Mouse (Mus musculus) stomach, embryonic 14.5 days (tissue): ENCODE measurements around the gene Trmt44. TPM values are rescaled to one million over a fixed set of nuclear protein-coding genes. Genes with fewer than 3 reads are reported as not detected.
A peak's percentile ranks its signal among the peaks of the same experiment; 100 is the strongest.

Experiments
- ATAC-seq: fragments of 200-750 bp; cut with Nextera tagmentation; 2 replicates; pipeline ENCODE4 v1.8.0; 2017; ENCODE audit warnings: low read depth, moderate TSS enrichment; ENCODE audit not compliant: insufficient number of reproducible peaks, insufficient read depth, low FRiP score
- H3K27ac ChIP-seq: fragments of 300-500 bp; sonication (generic); 2 replicates; pipeline ENCODE4 v1.5.1; 2014; ENCODE audit warnings: mild to moderate bottlenecking, low read length, moderate library complexity, mixed read lengths
- H3K27me3 ChIP-seq: fragments of 300-500 bp; sonication (generic); 2 replicates; pipeline ENCODE4 v1.6.1; 2014; ENCODE audit warnings: low read length, control low read depth, mixed read lengths; ENCODE audit not compliant: control insufficient read depth, insufficient read depth
- H3K36me3 ChIP-seq: fragments of 300-500 bp; sonication (generic); 2 replicates; pipeline ENCODE4 v1.6.1; 2014; ENCODE audit warnings: mild to moderate bottlenecking, control low read depth, low read length, moderate library complexity, mixed read lengths; ENCODE audit not compliant: control insufficient read depth, insufficient read depth
- H3K4me1 ChIP-seq: fragments of 300-500 bp; sonication (generic); 2 replicates; pipeline ENCODE4 v1.6.1; 2014; ENCODE audit warnings: low read length, control low read depth, mixed read lengths; ENCODE audit not compliant: control insufficient read depth, insufficient read depth
- H3K4me2 ChIP-seq: fragments of 300-500 bp; sonication (generic); replicated peaks from 2 replicates; pipeline ENCODE4 v1.6.1; 2014; ENCODE audit warnings: low read depth, low read length, control low read depth
- H3K4me3 ChIP-seq: fragments of 300-500 bp; sonication (generic); 2 replicates; pipeline ENCODE4 v1.5.1; 2014; ENCODE audit warnings: low read depth, low read length, control low read depth
- H3K9ac ChIP-seq: fragments of 300-500 bp; sonication (generic); replicated peaks from 2 replicates; pipeline ENCODE4 v1.6.1; 2014; ENCODE audit warnings: low read depth, mild to moderate bottlenecking, control low read depth, low read length, moderate library complexity, mixed read lengths
- H3K9me3 ChIP-seq: fragments of 300-500 bp; sonication (generic); 2 replicates; pipeline ENCODE4 v1.6.1; 2016; ENCODE audit warnings: low read depth, low read length, control low read depth; ENCODE audit not compliant: control insufficient read depth
- WGBS: fragments of 180-500 bp; shearing (Covaris S2); extraction: QIAGEN DNeasy Blood & Tissue Kit; methylation state at CpG from one replicate; pipeline ENCODE4 v1.1.7; 2014; 5-methylcytosine and 5-hydroxymethylcytosine counted together
- polyA plus RNA-seq: library from polyadenylated mRNA; unstranded; fragments of >200 nt; fragmentation: Nextera tagmentation; extraction: Ambion mirVana; gene quantifications from 2 replicates; pipeline ENCODE4 v1.2.1, GENCODE M21; 2014

The Trmt44 gene
- polyA plus RNA-seq, 1 experiment from 2014 or later = 8.7 TPM

- Histone ChIP-seq H3K4me1 (peaks cover 25% of the 10 kb centered on the region; the same call in 1 of the 2 replicates), H3K9ac (no peak overlapping the region), H3K4me3 (no peak overlapping the region), H3K36me3 (no peaks in the 10 kb centered on the region), H3K4me2 (no peak overlapping the region), H3K27me3 (no peaks in the 10 kb centered on the region), H3K27ac (no peak overlapping the region), H3K9me3 (no peaks in the 10 kb centered on the region)
- WGBS = 86% methylated on average over 2 of the region's 2 CpGs
- ATAC-seq = no peak
These were observed 35.1 kb upstream of the Trmt44 start for GRCm38 (mm10) chr5:35609971-35610370.

GRCm38 (mm10) chr5:35609381-35609780 lies 34.5 kb upstream of the Trmt44 start:
- no peak overlapping the region for H3K4me3 ChIP-seq
- H3K27me3 ChIP-seq = no peaks in the 10 kb centered on the region
- no peaks in the 10 kb centered on the region for H3K36me3 ChIP-seq
- H3K4me2 ChIP-seq = no peak overlapping the region
- no peaks in the 10 kb centered on the region for H3K9me3 ChIP-seq
- no peak overlapping the region for H3K9ac ChIP-seq
- WGBS = 27% methylated on average over 12 of the region's 12 CpGs
- ATAC-seq = no peak; the same call in 1 of the 2 replicates
- peaks cover 25% of the 10 kb centered on the region; the same call in 1 of the 2 replicates for H3K4me1 ChIP-seq
- H3K27ac ChIP-seq = peak overlapping the region; percentile 39; the same call in 1 of the 2 replicates

GRCm38 (mm10) chr5:35608559-35608958 lies 33.7 kb upstream of the Trmt44 start:
- Histone ChIP-seq H3K9me3 (no peaks in the 10 kb centered on the region), H3K4me3 (no peak overlapping the region), H3K27ac (no peak overlapping the region; the same call in 1 of the 2 replicates), H3K36me3 (no peaks in the 10 kb centered on the region), H3K9ac (no peak overlapping the region), H3K4me1 (peaks cover 25% of the 10 kb centered on the region; the same call in 1 of the 2 replicates), H3K27me3 (no peaks in the 10 kb centered on the region), H3K4me2 (no peak overlapping the region)
- no peak for ATAC-seq
- 73% methylated on average over 5 of the region's 5 CpGs for WGBS

- Histone ChIP-seq H3K27ac (no peak overlapping the region), H3K36me3 (peaks cover 5% of the 10 kb centered on the region), H3K4me2 (no peak overlapping the region), H3K4me3 (no peak overlapping the region), H3K9me3 (no peaks in the 10 kb centered on the region), H3K9ac (no peak overlapping the region), H3K4me1 (peaks cover 25% of the 10 kb centered on the region; the same call in 1 of the 2 replicates), H3K27me3 (no peaks in the 10 kb centered on the region)
- WGBS = 64% methylated on average over 7 of the region's 7 CpGs
- ATAC-seq = peak; percentile 35; the same call in 1 of the 2 replicates
These were observed 32.9 kb upstream of the Trmt44 start for GRCm38 (mm10) chr5:35607784-35608183.

GRCm38 (mm10) chr5:35606800-35607199 lies 31.9 kb upstream of the Trmt44 start:
- 91% methylated on average over 7 of the region's 7 CpGs for WGBS
- Histone ChIP-seq H3K27ac (no peak overlapping the region), H3K27me3 (no peaks in the 10 kb centered on the region), H3K9ac (no peak overlapping the region), H3K36me3 (peaks cover 8% of the 10 kb centered on the region), H3K4me2 (no peak overlapping the region), H3K4me1 (peaks cover 25% of the 10 kb centered on the region; the same call in 1 of the 2 replicates), H3K9me3 (no peaks in the 10 kb centered on the region), H3K4me3 (no peak overlapping the region)
- no peak for ATAC-seq

- Histone ChIP-seq H3K27me3 (no peaks in the 10 kb centered on the region), H3K36me3 (peaks cover 14% of the 10 kb centered on the region), H3K27ac (no peak overlapping the region), H3K4me1 (peaks cover 25% of the 10 kb centered on the region; the same call in 1 of the 2 replicates), H3K9ac (no peak overlapping the region), H3K9me3 (no peaks in the 10 kb centered on the region), H3K4me2 (no peak overlapping the region), H3K4me3 (no peak overlapping the region)
- 72% methylated on average over 7 of the region's 7 CpGs for WGBS
- no peak for ATAC-seq
These were observed 30.5 kb upstream of the Trmt44 start for GRCm38 (mm10) chr5:35605355-35605754.

GRCm38 (mm10) chr5:35601526-35601925 lies 26.7 kb upstream of the Trmt44 start:
- H3K27me3 ChIP-seq = no peaks in the 10 kb centered on the region
- H3K36me3 ChIP-seq = peaks cover 14% of the 10 kb centered on the region
- H3K9me3 ChIP-seq = no peaks in the 10 kb centered on the region
- no peak for ATAC-seq
- H3K4me3 ChIP-seq = no peak overlapping the region
- 83% methylated on average over 8 of the region's 8 CpGs for WGBS
- H3K4me2 ChIP-seq = no peak overlapping the region
- no peak overlapping the region for H3K9ac ChIP-seq
- no peak overlapping the region for H3K27ac ChIP-seq
- no peaks in the 10 kb centered on the region for H3K4me1 ChIP-seq

- 82% methylated on average over 11 of the region's 11 CpGs for WGBS
- Histone ChIP-seq H3K4me3 (no peak overlapping the region), H3K27me3 (no peaks in the 10 kb centered on the region), H3K36me3 (peaks cover 14% of the 10 kb centered on the region), H3K4me1 (no peaks in the 10 kb centered on the region), H3K27ac (no peak overlapping the region), H3K9ac (no peak overlapping the region), H3K4me2 (no peak overlapping the region), H3K9me3 (no peaks in the 10 kb centered on the region)
- no peak for ATAC-seq
These were observed 25.4 kb upstream of the Trmt44 start for GRCm38 (mm10) chr5:35600233-35600632.
